Mouse (Mus musculus) lung, postnatal 0 days (tissue): Measurements from ENCODE around the gene Ccdc182.

Experiments
- CTCF ChIP-seq: IDR thresholded peaks from 2 replicates; pipeline ENCODE4 v1.5.1; 2016; ENCODE audit warnings: antibody characterized with exemption, mild to moderate bottlenecking
- EP300 ChIP-seq: IDR thresholded peaks from 2 replicates; pipeline ENCODE4 v1.6.1; 2016; ENCODE audit warnings: antibody characterized with exemption, mild to moderate bottlenecking, control low read depth

DNA sequence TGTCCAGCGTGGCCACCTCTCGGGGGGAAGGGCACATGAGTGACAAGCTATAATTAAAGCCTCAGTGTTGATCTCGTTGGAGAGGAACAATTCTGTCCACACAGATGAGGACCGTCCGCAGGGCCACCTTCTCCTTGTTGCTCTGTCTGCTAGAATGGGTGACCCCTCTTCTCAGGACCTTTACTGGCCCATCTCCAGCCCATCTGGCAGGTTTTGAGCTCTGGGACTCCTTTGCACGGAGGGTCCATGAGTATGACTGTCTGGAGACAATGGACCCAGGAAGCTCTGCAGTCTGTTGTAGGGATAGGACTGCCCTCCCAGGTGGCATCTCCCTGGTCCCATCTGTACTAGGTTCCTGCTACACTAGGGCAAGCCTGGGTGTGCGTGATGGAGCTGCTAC is 17.7 kb downstream of the Ccdc182 start:
- no peak for TF ChIP-seq CTCF
- TF ChIP-seq EP300 = no peak
